Mouse (Mus musculus) cerebellum, postnatal 10 days (tissue): ENCODE results near the gene Nr2c2.
A peak's percentile ranks its signal among the peaks of the same experiment; 100 is the strongest.
"Not testable (repeated sequence)": the region's sequence is repeated elsewhere in the genome, so short reads cannot be mapped to it uniquely, and the experiment has no call there.

ENCODE experiments used
- DNase-seq, 2 experiments: peaks; one replicate each; pipeline ENCODE4 v3.0.0; 2021; ENCODE audit warnings: mixed read lengths in 2 of 2

The Nr2c2 gene

GRCm38 (mm10) chr6:92091130-92091591 lies at the start of gene Nr2c2:
TSS of gene Nr2c2 (plus strand) at chr6:92091390.
- DNase-seq = peak; percentile 94 to 95

- peak; percentile 83 to 87 for DNase-seq
These were observed 49.1 kb upstream of the Nr2c2 start for GRCm38 (mm10) chr6:92042055-92042454.

GRCm38 (mm10) chr6:92042850-92043249 lies 48.3 kb upstream of the Nr2c2 start:
- DNase-seq = no peak

GRCm38 (mm10) chr6:92057768-92058167 lies 33.4 kb upstream of the Nr2c2 start:
- DNase-seq = peak; percentile 32 to 64

GRCm38 (mm10) chr6:92061725-92062124 lies 29.5 kb upstream of the Nr2c2 start:
- DNase-seq = no peak

- DNase-seq = no peak
These were observed 27.7 kb upstream of the Nr2c2 start for GRCm38 (mm10) chr6:92063452-92063851.

GRCm38 (mm10) chr6:92064101-92064500 lies 27.1 kb upstream of the Nr2c2 start:
- DNase-seq = no peak

GRCm38 (mm10) chr6:92065721-92066496 lies 25.3 kb upstream of the Nr2c2 start:
- peak; percentile 80 to 87 for DNase-seq

- peak; percentile 91 for DNase-seq
These were observed 23.9 kb upstream of the Nr2c2 start for GRCm38 (mm10) chr6:92067146-92067790.

GRCm38 (mm10) chr6:92071121-92071839 lies 19.9 kb upstream of the Nr2c2 start:
- peak; percentile 40 to 42 for DNase-seq

GRCm38 (mm10) chr6:92080730-92081129 lies 10.5 kb upstream of the Nr2c2 start:
- DNase-seq = peak; percentile 78 to 81

GRCm38 (mm10) chr6:92082756-92083155 lies 8.4 kb upstream of the Nr2c2 start:
- no peak for DNase-seq

- DNase-seq = no peak
These were observed 6.3 kb upstream of the Nr2c2 start for GRCm38 (mm10) chr6:92084932-92085331.

GRCm38 (mm10) chr6:92089141-92089540 lies 2.0 kb upstream of the Nr2c2 start:
- DNase-seq = not testable (repeated sequence)

GRCm38 (mm10) chr6:92089982-92090381 lies 1.2 kb upstream of the Nr2c2 start:
- no peak for DNase-seq

GRCm38 (mm10) chr6:92090497-92090896 lies 693 bp upstream of the Nr2c2 start:
- no peak for DNase-seq

- DNase-seq = peak; percentile 100
These were observed 738 bp downstream of the Nr2c2 start for GRCm38 (mm10) chr6:92091767-92092489.

GRCm38 (mm10) chr6:92092737-92093136 lies 1.5 kb downstream of the Nr2c2 start:
- DNase-seq = peak; percentile 52 to 58

GRCm38 (mm10) chr6:92093869-92094268 lies 2.7 kb downstream of the Nr2c2 start:
- DNase-seq = no peak

GRCm38 (mm10) chr6:92100679-92101360 lies 9.6 kb downstream of the Nr2c2 start:
- DNase-seq = no peak

GRCm38 (mm10) chr6:92124547-92124946 lies 33.4 kb downstream of the Nr2c2 start:
- peak in 1 of 2 experiments; percentile 9 for DNase-seq

GRCm38 (mm10) chr6:92126861-92127468 lies 35.8 kb downstream of the Nr2c2 start:
- DNase-seq = no peak
